Mouse (Mus musculus) midbrain, postnatal 0 days (tissue): ENCODE data around the gene Etv4. TPM values are rescaled to one million over a fixed set of nuclear protein-coding genes. Genes with fewer than 3 reads are reported as not detected.

ENCODE experiments used
- ATAC-seq: fragments of 200-750 bp; cut with Nextera tagmentation; 2 replicates; pipeline ENCODE4 v1.8.0; 2017; ENCODE audit warnings: moderate number of reproducible peaks, mild to moderate bottlenecking, moderate TSS enrichment, moderate library complexity; ENCODE audit not compliant: low FRiP score
- DNase-seq: peaks from one replicate; pipeline ENCODE4 v3.0.0-alpha.2; 2015; ENCODE audit warnings: low spot score
- H3K27ac ChIP-seq: fragments of 300-500 bp; sonication (generic); 2 replicates; pipeline ENCODE4 v1.5.1; 2014; ENCODE audit warnings: low read depth, mild to moderate bottlenecking, low read length, mixed read lengths
- H3K27me3 ChIP-seq: fragments of 300-500 bp; sonication (generic); 2 replicates; pipeline ENCODE4 v1.6.1; 2014; ENCODE audit warnings: low read length, control low read depth, mixed read lengths; ENCODE audit not compliant: insufficient read depth
- H3K36me3 ChIP-seq: fragments of 300-500 bp; sonication (generic); 2 replicates; pipeline ENCODE4 v1.6.1; 2014; ENCODE audit warnings: low read length, control low read depth, mixed read lengths; ENCODE audit not compliant: insufficient read depth
- H3K4me1 ChIP-seq: fragments of 300-500 bp; sonication (generic); 2 replicates; pipeline ENCODE4 v1.6.1; 2014; ENCODE audit warnings: mild to moderate bottlenecking, control low read depth, antibody characterized with exemption, low read length, mixed read lengths; ENCODE audit not compliant: insufficient read depth
- H3K4me2 ChIP-seq: fragments of 300-500 bp; sonication (generic); 2 replicates; pipeline ENCODE4 v1.6.1; 2014; ENCODE audit warnings: low read depth, mild to moderate bottlenecking, low read length, mixed read lengths; ENCODE audit not compliant: poor library complexity, severe bottlenecking
- H3K4me3 ChIP-seq: fragments of 300-500 bp; sonication (generic); 2 replicates; pipeline ENCODE4 v1.5.1; 2014; ENCODE audit warnings: low read depth, mild to moderate bottlenecking, low read length, moderate library complexity
- H3K9ac ChIP-seq: fragments of 300-500 bp; sonication (generic); replicated peaks from 2 replicates; pipeline ENCODE4 v1.6.1; 2014; ENCODE audit warnings: mild to moderate bottlenecking, low read length, moderate library complexity, mixed read lengths; ENCODE audit not compliant: poor library complexity, severe bottlenecking
- H3K9me3 ChIP-seq: fragments of 300-500 bp; sonication (generic); 2 replicates; pipeline ENCODE4 v1.6.1; 2016; ENCODE audit warnings: low read length, control low read depth
- CTCF ChIP-seq: IDR thresholded peaks from 2 replicates; pipeline ENCODE4 v1.5.1; 2016; ENCODE audit warnings: antibody characterized with exemption, mild to moderate bottlenecking
- WGBS: fragments of 180-500 bp; shearing (Covaris S2); extraction: QIAGEN DNeasy Blood & Tissue Kit; methylation state at CpG from one replicate; pipeline ENCODE4 v1.1.7; 2014; 5-methylcytosine and 5-hydroxymethylcytosine counted together
- polyA plus RNA-seq: library from polyadenylated mRNA; unstranded; fragments of >200 nt; fragmentation: Nextera tagmentation; extraction: Ambion mirVana; gene quantifications from 2 replicates; pipeline ENCODE4 v1.2.1, GENCODE M21; 2015
- total RNA-seq: library from RNA; depleted of rRNA; stranded (reverse); fragments of >200 nt; gene quantifications from 2 replicates; pipeline ENCODE4 v1.2.3, GENCODE M21; 2014

The Etv4 gene
- total and polyA plus RNA-seq, 2 experiments from 2014 or later = 18.4 to 30.4 TPM

DNA sequence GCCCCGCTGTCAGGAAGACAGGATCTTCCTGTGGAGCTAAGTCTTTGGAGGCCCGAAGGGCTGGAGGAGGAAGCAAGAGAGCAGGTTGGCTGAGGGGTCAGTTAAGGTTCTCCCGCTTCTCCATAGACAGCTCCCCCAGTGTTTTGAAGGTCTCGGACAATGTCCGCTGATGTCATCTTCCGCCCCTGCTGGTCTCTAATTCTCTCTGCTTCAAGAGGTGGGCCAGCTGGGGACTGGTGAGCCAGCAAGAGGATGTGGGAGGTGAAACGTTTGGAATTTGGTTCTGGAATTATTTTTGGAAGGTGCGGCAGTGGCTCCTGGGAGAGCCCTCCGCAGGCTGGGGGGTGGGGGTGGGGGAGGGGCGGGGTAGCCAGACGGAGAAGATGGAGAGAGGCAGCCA is 35.7 kb upstream of the Etv4 start:
- no peaks in the 10 kb centered on the region for H3K9me3 ChIP-seq
- DNase-seq = no peak
- 41% methylated on average over 11 of the region's 11 CpGs for WGBS
- no peak overlapping the region for H3K27ac ChIP-seq
- H3K27me3 ChIP-seq = no peaks in the 10 kb centered on the region
- no peak overlapping the region for H3K4me2 ChIP-seq
- ATAC-seq = no peak
- H3K4me1 ChIP-seq = no peaks in the 10 kb centered on the region
- H3K4me3 ChIP-seq = no peak overlapping the region
- H3K9ac ChIP-seq = no peak overlapping the region
- TF ChIP-seq CTCF = no peak
- no peaks in the 10 kb centered on the region for H3K36me3 ChIP-seq

DNA sequence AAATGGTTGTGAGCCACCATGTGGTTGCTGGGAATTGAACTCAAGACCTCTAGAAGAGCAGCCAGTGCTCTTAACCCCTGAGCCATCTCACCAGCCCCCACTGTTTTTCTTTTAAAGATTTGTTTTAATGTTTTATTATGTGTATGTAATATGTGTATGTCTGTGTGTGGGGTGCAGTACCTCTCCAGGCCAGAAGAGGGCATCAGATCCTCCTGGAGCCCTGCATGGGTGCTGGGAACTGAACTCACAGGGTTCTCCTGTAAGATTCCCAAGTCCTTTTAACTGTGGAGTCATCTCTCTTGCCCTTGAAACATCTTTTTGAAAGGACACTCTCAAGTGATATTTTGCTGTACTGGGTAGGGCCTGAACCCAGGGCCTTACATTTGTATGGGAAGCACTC is 34.7 kb upstream of the Etv4 start:
- no peak overlapping the region for H3K9ac ChIP-seq
- H3K9me3 ChIP-seq = no peaks in the 10 kb centered on the region
- no peak overlapping the region for H3K4me3 ChIP-seq

DNA sequence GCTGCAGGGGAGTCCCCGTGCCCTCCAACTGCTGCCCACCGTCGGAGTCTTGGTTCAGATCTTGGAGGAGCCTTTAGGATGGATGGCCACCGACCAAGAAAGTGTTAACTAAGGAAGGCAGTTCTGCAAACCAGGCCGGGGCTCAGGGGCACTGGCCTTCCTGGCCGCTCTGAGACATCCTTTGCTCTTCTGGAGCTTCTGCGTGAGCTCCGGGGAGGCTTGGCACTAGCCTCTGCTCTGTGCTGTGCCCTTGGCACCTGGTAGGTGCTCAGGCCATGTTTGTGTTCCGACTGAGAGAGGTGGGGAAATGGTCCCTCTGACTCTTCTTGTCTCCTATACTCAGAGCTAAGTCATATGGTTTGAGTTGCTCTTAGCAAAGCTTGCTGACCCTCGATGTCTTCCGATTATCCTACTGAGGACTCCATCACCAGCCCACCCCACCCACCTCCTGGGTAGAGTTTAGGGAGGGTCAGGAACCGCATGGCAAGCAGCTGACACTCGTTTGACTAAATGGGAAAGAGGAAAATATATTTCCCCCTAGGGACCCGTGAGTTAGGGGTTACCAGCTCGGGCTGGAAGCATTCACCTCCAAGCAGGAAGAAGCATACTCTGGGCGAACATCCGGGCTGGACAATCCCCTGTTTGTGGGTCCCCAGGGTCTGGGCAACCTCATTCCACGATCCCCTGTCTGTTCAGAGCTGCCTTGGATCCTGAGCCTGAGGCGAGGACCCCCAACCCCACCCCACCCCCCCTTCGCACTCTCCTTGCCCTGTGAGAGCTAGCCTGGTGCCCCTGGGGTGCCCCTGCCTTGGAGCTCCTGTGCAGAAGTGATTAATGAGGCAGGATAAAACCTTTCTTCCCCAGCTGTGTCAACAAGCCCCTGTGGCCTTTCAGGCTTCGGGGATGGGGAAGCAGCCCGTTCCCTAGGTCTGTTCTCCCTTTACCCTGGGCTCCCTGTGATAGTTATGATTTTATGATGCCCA is 30.2 kb upstream of the Etv4 start:
- WGBS = 21% methylated on average over 22 of the region's 22 CpGs
- TF ChIP-seq CTCF = no peak
- DNase-seq = no peak
- Histone ChIP-seq H3K27me3 (no peaks in the 10 kb centered on the region), H3K9me3 (no peaks in the 10 kb centered on the region), H3K4me3 (no peak overlapping the region), H3K27ac (no peak overlapping the region), H3K36me3 (no peaks in the 10 kb centered on the region), H3K4me2 (peak overlapping the region; percentile 31; the same call in 1 of the 2 replicates), H3K4me1 (peaks cover 4% of the 10 kb centered on the region), H3K9ac (no peak overlapping the region)
- ATAC-seq = no peak

More for the DNA sequence above, 34.7 kb upstream of the Etv4 start:
- no peaks in the 10 kb centered on the region for H3K27me3 ChIP-seq
- no peak overlapping the region for H3K27ac ChIP-seq
- TF ChIP-seq CTCF = peak; percentile 36; the same call in 1 of the 2 replicates
- H3K36me3 ChIP-seq = no peaks in the 10 kb centered on the region
- no peak for DNase-seq
- H3K4me1 ChIP-seq = peaks cover 3% of the 10 kb centered on the region; the same call in 1 of the 2 replicates
- ATAC-seq = no peak
- no peak overlapping the region for H3K4me2 ChIP-seq

DNA sequence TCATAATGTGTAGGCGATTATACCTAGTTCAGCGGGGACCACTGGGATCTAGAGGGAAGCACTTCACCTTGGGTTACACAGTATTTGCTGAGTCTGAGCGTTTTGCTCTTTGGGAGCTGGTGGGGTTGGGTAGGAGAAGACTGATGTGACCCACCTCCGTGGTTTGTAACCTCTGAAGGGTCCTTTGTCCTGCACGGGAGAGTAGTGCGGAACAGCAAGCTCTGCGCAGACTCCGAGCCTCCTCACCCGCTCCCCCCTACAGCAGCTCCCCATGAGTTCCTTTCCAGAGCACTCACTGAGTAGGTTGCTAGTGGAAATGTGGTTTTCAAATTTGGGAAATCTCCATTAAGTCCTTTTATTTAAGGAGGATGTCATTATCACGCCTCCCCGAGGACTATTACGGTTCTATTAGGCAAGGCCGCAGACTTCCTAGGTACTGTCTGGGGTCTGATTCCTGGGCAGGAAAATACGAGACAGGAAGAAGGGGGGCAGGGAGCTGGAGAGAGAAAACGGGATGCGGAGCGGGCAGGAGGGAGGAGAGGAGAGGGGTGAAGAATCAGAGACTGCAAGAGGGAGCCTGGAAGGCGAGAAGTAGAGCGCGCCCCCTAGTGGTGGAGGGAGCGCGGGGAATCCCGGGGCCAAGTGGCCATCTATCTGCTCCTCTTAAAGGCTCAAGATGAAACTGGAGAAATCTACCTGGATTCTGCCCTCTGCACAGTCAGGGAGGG is 29.4 kb upstream of the Etv4 start:
- DNase-seq (peak; percentile 71), ATAC-seq (no peak)
- Histone ChIP-seq H3K27me3 (no peaks in the 10 kb centered on the region), H3K9me3 (no peaks in the 10 kb centered on the region), H3K4me3 (no peak overlapping the region), H3K27ac (no peak overlapping the region), H3K36me3 (no peaks in the 10 kb centered on the region), H3K9ac (0 out of 2 replicates have a peak overlapping the region, but pooled peaks have one; percentile 24), H3K4me1 (peaks cover 4% of the 10 kb centered on the region), H3K4me2 (peak overlapping the region; percentile 31)
- WGBS = 9% methylated on average over 22 of the region's 23 CpGs
- TF ChIP-seq CTCF = peak; percentile 83

DNA sequence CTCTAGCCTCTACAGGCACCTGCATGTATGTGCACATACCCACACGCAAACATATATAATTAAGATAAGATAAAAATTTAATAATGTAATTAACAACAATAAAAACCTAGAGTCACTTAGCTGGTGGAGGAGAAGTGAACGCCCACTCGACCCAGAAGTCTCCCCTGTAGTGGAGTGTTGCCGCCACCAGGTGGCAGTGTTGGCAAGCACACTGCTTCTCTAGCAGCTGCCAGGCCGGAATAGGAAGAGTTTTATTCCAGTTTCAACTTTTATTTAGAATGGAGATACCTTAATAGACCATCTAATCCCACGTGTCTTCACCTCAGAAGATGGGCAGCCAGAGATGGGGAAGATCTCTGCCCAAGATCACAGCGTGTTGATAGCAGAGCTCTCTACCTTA is 28.1 kb upstream of the Etv4 start:
- no peak overlapping the region for H3K9ac ChIP-seq
- WGBS = under 1% methylated on average over 7 of the region's 7 CpGs
- H3K4me3 ChIP-seq = no peak overlapping the region
- H3K9me3 ChIP-seq = no peaks in the 10 kb centered on the region
- no peak; the same call in 1 of the 2 replicates for ATAC-seq
- no peak overlapping the region for H3K4me2 ChIP-seq
- no peaks in the 10 kb centered on the region for H3K36me3 ChIP-seq
- H3K27me3 ChIP-seq = no peaks in the 10 kb centered on the region
- TF ChIP-seq CTCF = peak; percentile 98
- H3K4me1 ChIP-seq = peaks cover 4% of the 10 kb centered on the region
- peak; percentile 80 for DNase-seq
- no peak overlapping the region for H3K27ac ChIP-seq
